ENCODE assay signal across 25 mouse cellular contexts in the genomic region with DNA sequence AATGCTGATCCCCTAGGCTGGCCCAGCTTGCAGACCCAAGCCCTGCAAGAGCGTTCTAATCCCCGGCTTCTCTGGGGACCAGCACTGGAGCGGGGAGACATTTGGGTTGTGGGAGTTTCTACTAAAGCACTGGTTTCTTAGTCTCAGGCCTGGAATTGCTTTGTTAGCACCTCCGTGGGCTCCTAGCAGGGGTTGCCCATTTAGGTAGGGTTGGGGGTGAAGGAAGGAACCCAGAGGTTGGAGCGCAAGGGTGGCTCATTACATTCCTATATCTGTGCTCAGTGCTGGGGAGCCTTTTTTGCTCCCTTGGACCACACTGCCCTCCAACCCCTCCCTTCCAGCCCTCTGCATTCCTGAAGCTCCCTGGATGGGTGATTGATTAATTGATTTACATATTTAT.
A peak's percentile ranks its signal among the peaks of the same experiment; 100 is the strongest.
DNase-seq lines count a peak whose midpoint lies in the region; ATAC-seq and TF ChIP-seq lines count a peak whose summit lies in the region.
"Had no signal": no experiment of that assay in that cellular context is flagged by ENCODE, and none has a peak within 500 bp of the region (broad histone marks: within the 10 kb centered on the region; RNA-seq: fewer than 3 reads in every experiment).

No protein-coding gene starts in this region.

- peak overlapping the region; percentile 64 for H3K27ac ChIP-seq in hindbrain, embryonic 10.5 days
- H3K27ac ChIP-seq in hindbrain, embryonic 11.5 days (ENCODE audit: low read depth, low read length): no peak overlapping the region
- H3K27ac ChIP-seq: embryonic facial prominence, embryonic 13.5 days; embryonic facial prominence, embryonic 15.5 days had no signal

- no peak for DNase-seq in hindbrain, embryonic 10.5 days (ENCODE audit: low spot score)
- DNase-seq in hindbrain, embryonic 11.5 days (ENCODE audit: low spot score): no peak
- peak; percentile 41 for DNase-seq in ES-CJ7 (ENCODE audit: low read depth, low spot score)
- peak; percentile 66 for DNase-seq in R1 (ENCODE audit: low read depth, low spot score)
- peak; percentile 5 for DNase-seq in brain, embryonic 14.5 days (ENCODE audit: low read depth)
- no peak for DNase-seq in kidney, postnatal 36 days
- no peak for DNase-seq in lung, postnatal 10 days
- DNase-seq: adrenal gland, adult 8-10 months; adrenal gland, postnatal 14 days; adrenal gland, postnatal 36 days; cerebellum, adult 11 months; cerebellum, adult 18-20 months; cerebellum, adult 8-10 months; cerebellum, adult 9-11 months; cerebellum, postnatal 14 days; cerebellum, postnatal 36 days; embryo, embryonic 11 days had no signal

- H3K9me3 ChIP-seq in hindbrain, embryonic 10.5 days: no peaks in the 10 kb centered on the region
- no peaks in the 10 kb centered on the region for H3K9me3 ChIP-seq in hindbrain, embryonic 11.5 days (ENCODE audit: control insufficient read depth, low read length)
- H3K9me3 ChIP-seq: embryonic facial prominence, embryonic 13.5 days; embryonic facial prominence, embryonic 15.5 days had no signal

- H3K36me3 ChIP-seq in hindbrain, embryonic 10.5 days: no peaks in the 10 kb centered on the region
- H3K36me3 ChIP-seq in hindbrain, embryonic 11.5 days (ENCODE audit: control insufficient read depth, insufficient read depth, low read length): no peaks in the 10 kb centered on the region
- H3K36me3 ChIP-seq: embryonic facial prominence, embryonic 13.5 days; embryonic facial prominence, embryonic 15.5 days; G1E had no signal

- 50% methylated on average over 5 of the region's 5 CpGs for WGBS in hindbrain, embryonic 10.5 days
- 56% methylated on average over 5 of the region's 5 CpGs for WGBS in hindbrain, embryonic 11.5 days

- no peak for ATAC-seq in hindbrain, embryonic 11.5 days (ENCODE audit: low FRiP score)
- ATAC-seq: activated CD4-positive, CD25-positive, alpha-beta regulatory T cell, adult 4 months; forebrain, embryonic 14.5 days; forebrain, embryonic 16.5 days; Patski had no signal

- H3K4me3 ChIP-seq in hindbrain, embryonic 10.5 days: no peak overlapping the region
- H3K4me3 ChIP-seq in hindbrain, embryonic 11.5 days (ENCODE audit: low read depth, low read length): no peak overlapping the region
- H3K4me3 ChIP-seq: embryonic facial prominence, embryonic 13.5 days; embryonic facial prominence, embryonic 15.5 days; erythroblast, embryonic 14.5 days had no signal

- no peak overlapping the region for H3K4me2 ChIP-seq in hindbrain, embryonic 11.5 days (replicated peaks; ENCODE audit: low read depth, low read length)
- H3K4me2 ChIP-seq: embryonic facial prominence, embryonic 13.5 days; embryonic facial prominence, embryonic 15.5 days had no signal

- no peak for TF ChIP-seq CTCF in brain, embryonic 14.5 days (IDR thresholded peaks at IDR 0.05; ENCODE audit: borderline replicate concordance, extremely low read depth, insufficient read depth, insufficient read length)

- H3K27me3 ChIP-seq in hindbrain, embryonic 10.5 days (ENCODE audit: insufficient read depth, poor library complexity, severe bottlenecking): peaks cover 32% of the 10 kb centered on the region
- no peaks in the 10 kb centered on the region for H3K27me3 ChIP-seq in hindbrain, embryonic 11.5 days (ENCODE audit: control insufficient read depth, insufficient read depth, low read length)
- H3K27me3 ChIP-seq: embryonic facial prominence, embryonic 13.5 days; embryonic facial prominence, embryonic 15.5 days had no signal

- peaks cover 40% of the 10 kb centered on the region for H3K4me1 ChIP-seq in hindbrain, embryonic 10.5 days (replicated peaks)
- H3K4me1 ChIP-seq in hindbrain, embryonic 11.5 days (replicated peaks; ENCODE audit: control insufficient read depth, insufficient read depth, low read length): 0 out of 2 replicates have a peak, but pooled peaks cover 3% of the 10 kb centered on the region
- H3K4me1 ChIP-seq: embryonic facial prominence, embryonic 13.5 days; embryonic facial prominence, embryonic 15.5 days had no signal

- no peak for TF ChIP-seq POLR2A in brain, embryonic 14.5 days (IDR thresholded peaks at IDR 0.05; ENCODE audit: borderline replicate concordance, extremely low read depth, insufficient read depth, insufficient read length, poor library complexity, severe bottlenecking)

- H3K9ac ChIP-seq in hindbrain, embryonic 11.5 days (ENCODE audit: low read depth, low read length): no peak overlapping the region
- H3K9ac ChIP-seq: embryonic facial prominence, embryonic 13.5 days; embryonic facial prominence, embryonic 15.5 days had no signal

Comparison
In these comparisons a context has a peak if more than half of its experiments do, and no peak if none do; other contexts are left out.
1. DNase-seq: peak in ES-CJ7 (single experiment), R1 (single experiment) and brain, embryonic 14.5 days (single experiment); none in hindbrain, embryonic 10.5 days (single experiment), hindbrain, embryonic 11.5 days (single experiment), kidney, postnatal 36 days (0 of 2) and lung, postnatal 10 days (single experiment).